In the genomic region with DNA sequence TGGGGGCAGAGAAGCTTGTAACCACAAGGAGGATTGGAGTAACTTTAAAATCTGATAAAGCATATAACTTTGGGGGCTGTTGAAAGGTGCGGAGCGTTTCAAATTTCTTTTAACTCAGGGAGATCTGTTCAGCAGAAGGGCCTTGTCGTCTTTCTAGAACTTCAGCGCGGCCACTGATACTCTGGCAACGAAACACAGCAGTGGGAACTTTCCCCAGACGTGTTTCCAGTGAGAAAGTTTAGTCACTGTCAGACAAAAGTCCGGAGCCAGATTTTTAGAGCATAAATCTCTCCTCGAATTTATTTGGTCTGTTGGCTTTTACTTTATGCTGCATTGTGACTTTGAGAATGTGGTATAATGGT, we compare ENCODE assay signal across 9 mouse cellular contexts.
A peak's percentile ranks its signal among the peaks of the same experiment; 100 is the strongest.
DNase-seq lines count a peak whose midpoint lies in the region; ATAC-seq and TF ChIP-seq lines count a peak whose summit lies in the region.
"Had no signal": no experiment of that assay in that cellular context is flagged by ENCODE, and none has a peak within 500 bp of the region (broad histone marks: within the 10 kb centered on the region; RNA-seq: fewer than 3 reads in every experiment).

No protein-coding gene starts in this region.

- DNase-seq in kidney, postnatal 10 days: peak; percentile 11
- DNase-seq in kidney, postnatal 25 days: no peak
- no peak for DNase-seq in forebrain, embryonic 10.5 days (ENCODE audit: extremely low spot score, low spot score)
- DNase-seq in hindbrain, postnatal 0 days (ENCODE audit: low spot score): no peak
- no peak for DNase-seq in thymus, postnatal 25 days
- no peak for DNase-seq in testis, postnatal 14 days (ENCODE audit: low spot score)
- no peak for DNase-seq in cerebellum, adult 9-11 months

- WGBS in forebrain, embryonic 10.5 days: 7% methylated on average over 9 of the region's 9 CpGs
- 4% methylated on average over 9 of the region's 9 CpGs for WGBS in hindbrain, postnatal 0 days
- WGBS in midbrain, embryonic 16.5 days: 4% methylated on average over 9 of the region's 9 CpGs

- no peaks in the 10 kb centered on the region for H3K36me3 ChIP-seq in forebrain, embryonic 10.5 days (replicated peaks)
- H3K36me3 ChIP-seq in hindbrain, postnatal 0 days (ENCODE audit: insufficient read depth, low read length): no peaks in the 10 kb centered on the region
- no peaks in the 10 kb centered on the region for H3K36me3 ChIP-seq in midbrain, embryonic 16.5 days (ENCODE audit: control insufficient read depth, insufficient read depth, low read length)

- no peak for TF ChIP-seq CTCF in hindbrain, postnatal 0 days (IDR thresholded peaks at IDR 0.05; ENCODE audit: low read depth)

- H3K4me2 ChIP-seq in hindbrain, postnatal 0 days (ENCODE audit: low read depth, low read length): peak overlapping the region; percentile 57
- H3K4me2 ChIP-seq in midbrain, embryonic 16.5 days (ENCODE audit: low read length): peak overlapping the region; percentile 60

- H3K4me1 ChIP-seq in forebrain, embryonic 10.5 days: peaks cover 38% of the 10 kb centered on the region
- no peaks in the 10 kb centered on the region for H3K4me1 ChIP-seq in hindbrain, postnatal 0 days (ENCODE audit: insufficient read depth, low read length)
- H3K4me1 ChIP-seq in midbrain, embryonic 16.5 days (ENCODE audit: control insufficient read depth, insufficient read depth, low read length): peaks cover 16% of the 10 kb centered on the region; the same call in 1 of the 2 replicates

- peak overlapping the region; percentile 87 for H3K27ac ChIP-seq in forebrain, embryonic 10.5 days
- peak overlapping the region; percentile 69 for H3K27ac ChIP-seq in hindbrain, postnatal 0 days
- H3K27ac ChIP-seq in midbrain, embryonic 16.5 days (ENCODE audit: low read length): peak overlapping the region; percentile 61
- H3K27ac ChIP-seq: macrophage had no signal

- peaks cover 3% of the 10 kb centered on the region; the same call in 1 of the 2 replicates for H3K27me3 ChIP-seq in forebrain, embryonic 10.5 days (ENCODE audit: poor library complexity, severe bottlenecking)
- H3K27me3 ChIP-seq in hindbrain, postnatal 0 days (ENCODE audit: insufficient read depth, low read length): no peaks in the 10 kb centered on the region
- no peaks in the 10 kb centered on the region for H3K27me3 ChIP-seq in midbrain, embryonic 16.5 days (ENCODE audit: control insufficient read depth, insufficient read depth, low read depth, low read length)

- H3K4me3 ChIP-seq in forebrain, embryonic 10.5 days: peak overlapping the region; percentile 43
- peak overlapping the region; percentile 29 for H3K4me3 ChIP-seq in hindbrain, postnatal 0 days (ENCODE audit: low read length)
- H3K4me3 ChIP-seq in midbrain, embryonic 16.5 days (ENCODE audit: low read depth, low read length): peak overlapping the region; percentile 30

- H3K9ac ChIP-seq in hindbrain, postnatal 0 days (replicated peaks; ENCODE audit: low read length): peak overlapping the region; percentile 41; the same call in 1 of the 2 replicates
- peak overlapping the region; percentile 16; the same call in 1 of the 2 replicates for H3K9ac ChIP-seq in midbrain, embryonic 16.5 days (ENCODE audit: low read depth, low read length)

- no peaks in the 10 kb centered on the region for H3K9me3 ChIP-seq in forebrain, embryonic 10.5 days
- no peaks in the 10 kb centered on the region for H3K9me3 ChIP-seq in hindbrain, postnatal 0 days (ENCODE audit: low read length)
- H3K9me3 ChIP-seq in midbrain, embryonic 16.5 days (replicated peaks; ENCODE audit: control insufficient read depth, low read length, poor library complexity, severe bottlenecking): no peaks in the 10 kb centered on the region

- 0 out of 2 replicates have a peak, but pooled peaks have one; percentile 9 for ATAC-seq in hindbrain, postnatal 0 days
- no peak; the same call in 1 of the 2 replicates for ATAC-seq in midbrain, embryonic 16.5 days
